Mouse (Mus musculus): Measurements from ENCODE around the gene Usp17le. TPM values are rescaled to one million over a fixed set of nuclear protein-coding genes. Genes with fewer than 3 reads are reported as not detected.
"Not testable (repeated sequence)": the region's sequence is repeated elsewhere in the genome, so short reads cannot be mapped to it uniquely, and the experiment has no call there.

Usp17le gene
- not detected in 2 replicates for polyA plus RNA-seq (2015; fragmentation: Nextera tagmentation; extraction: Ambion mirVana)

DNA sequence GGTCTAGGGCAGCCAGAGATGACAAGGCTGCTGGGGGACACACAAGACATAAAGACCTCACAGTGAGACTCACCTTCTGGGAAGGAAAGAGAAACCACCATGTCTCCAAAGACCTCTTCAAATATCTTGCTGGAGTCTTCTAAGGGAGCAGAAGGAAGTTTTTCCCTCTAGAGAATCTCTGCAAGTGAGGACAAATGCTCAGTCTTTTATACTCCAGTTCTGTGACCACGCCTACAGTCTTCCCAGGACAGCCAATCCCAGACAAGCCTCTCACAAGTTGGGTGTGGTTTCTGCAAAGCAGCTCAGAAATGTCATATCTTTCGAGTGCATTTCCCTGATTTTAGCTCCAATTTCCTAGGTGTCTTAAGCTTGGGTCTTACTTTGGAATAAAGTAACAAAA is at the start of gene Usp17le:
Gene Usp17le, minus strand, starts transcription at position 101 of the 400 bp plus-strand sequence.
- H3K27ac ChIP-seq; H3K4me2 ChIP-seq (replicated peaks); H3K9me3 ChIP-seq; H3K9ac ChIP-seq (replicated peaks); ATAC-seq; H3K4me3 ChIP-seq (replicated peaks); H3K27me3 ChIP-seq; H3K36me3 ChIP-seq; H3K4me1 ChIP-seq (replicated peaks): not testable (repeated sequence)
- 75% methylated on average over 2 of the region's 2 CpGs for WGBS

DNA sequence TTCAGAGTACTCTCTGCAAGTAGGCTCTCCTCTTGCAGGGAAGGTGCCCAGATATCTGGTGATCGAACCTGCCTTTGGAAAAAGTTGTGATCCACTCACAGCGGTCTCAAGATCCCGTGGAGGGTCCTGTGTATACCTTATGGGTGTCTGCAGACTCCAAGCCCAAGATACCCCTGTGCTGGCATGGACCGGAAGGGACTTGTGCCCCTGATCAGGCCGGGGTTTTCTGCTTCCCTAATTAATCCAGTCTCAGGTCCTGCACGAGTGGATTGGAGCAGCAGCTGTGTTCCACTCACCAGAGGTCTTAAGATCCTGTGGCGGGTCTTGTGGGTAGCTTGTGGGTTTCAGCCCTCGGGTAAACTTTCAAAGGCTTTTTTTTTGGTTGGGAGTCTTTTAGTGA is 33.1 kb upstream of the Usp17le start:
- not testable (repeated sequence) for H3K4me3 ChIP-seq (replicated peaks); H3K27ac ChIP-seq; H3K4me1 ChIP-seq (replicated peaks); ATAC-seq; H3K36me3 ChIP-seq; H3K9me3 ChIP-seq; H3K27me3 ChIP-seq; H3K4me2 ChIP-seq (replicated peaks); H3K9ac ChIP-seq (replicated peaks)
- 91% methylated on average over 8 of the region's 8 CpGs for WGBS

DNA sequence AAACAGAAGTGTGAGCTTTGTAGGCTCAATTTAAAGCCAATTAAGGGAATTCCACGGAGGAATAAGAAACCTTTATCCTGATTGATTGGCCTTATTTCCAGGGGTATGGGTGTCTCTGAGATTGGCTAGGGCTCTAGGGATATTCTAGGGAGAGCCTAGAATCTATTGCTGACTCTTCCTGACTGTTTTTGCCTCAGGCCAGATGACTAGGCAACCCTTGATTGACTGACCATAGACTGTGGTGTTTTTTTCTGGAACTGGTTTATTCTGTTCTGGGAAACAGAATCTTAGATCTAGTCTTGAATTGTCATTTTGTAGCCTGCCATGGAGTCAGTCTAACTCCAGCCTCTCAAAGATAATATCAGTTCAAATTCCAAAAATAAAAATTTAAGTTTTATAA is 13.5 kb upstream of the Usp17le start:
- H3K4me1 ChIP-seq (replicated peaks) = no peaks in the 10 kb centered on the region
- H3K4me2 ChIP-seq (replicated peaks) = no peak overlapping the region
- no peak overlapping the region for H3K27ac ChIP-seq
- H3K9ac ChIP-seq (replicated peaks) = no peak overlapping the region
- H3K9me3 ChIP-seq = no peaks in the 10 kb centered on the region
- H3K36me3 ChIP-seq = no peaks in the 10 kb centered on the region
- no peak for ATAC-seq
- WGBS = 37% methylated on average over 1 of the region's 1 CpGs
- no peak overlapping the region for H3K4me3 ChIP-seq (replicated peaks)
- no peaks in the 10 kb centered on the region for H3K27me3 ChIP-seq

Other genes with a start within 250 kb of the Usp17le start
- gene Olfr651, start 227.3 kb downstream of the Usp17le start, polyA plus RNA-seq (2015; fragmentation: Nextera tagmentation; extraction: Ambion mirVana) = not detected in 2 replicates
- not detected in 2 replicates for gene Olfr652, start 216.6 kb downstream of the Usp17le start, polyA plus RNA-seq (2015; fragmentation: Nextera tagmentation; extraction: Ambion mirVana)
- not detected in 2 replicates for gene Olfr653, start 200.2 kb downstream of the Usp17le start, polyA plus RNA-seq (2015; fragmentation: Nextera tagmentation; extraction: Ambion mirVana)
- gene Olfr654, start 190.4 kb downstream of the Usp17le start, polyA plus RNA-seq (2015; fragmentation: Nextera tagmentation; extraction: Ambion mirVana) = not detected in 2 replicates
- not detected in 2 replicates for gene Olfr655, start 175.7 kb downstream of the Usp17le start, polyA plus RNA-seq (2015; fragmentation: Nextera tagmentation; extraction: Ambion mirVana)
- not detected in 2 replicates for gene Olfr656, start 163.5 kb downstream of the Usp17le start, polyA plus RNA-seq (2015; fragmentation: Nextera tagmentation; extraction: Ambion mirVana)
- not detected in 2 replicates for gene Olfr657, start 152.7 kb downstream of the Usp17le start, polyA plus RNA-seq (2015; fragmentation: Nextera tagmentation; extraction: Ambion mirVana)
- gene Olfr658, start 130.2 kb downstream of the Usp17le start, polyA plus RNA-seq (2015; fragmentation: Nextera tagmentation; extraction: Ambion mirVana) = 0.06 and 0.11 TPM in 2 replicates
- gene Olfr659, start 110.7 kb downstream of the Usp17le start, polyA plus RNA-seq (2015; fragmentation: Nextera tagmentation; extraction: Ambion mirVana) = not detected in 2 replicates
- gene Olfr661, start 91.0 kb downstream of the Usp17le start, polyA plus RNA-seq (2015; fragmentation: Nextera tagmentation; extraction: Ambion mirVana) = not detected in 2 replicates
- gene Usp17lb, start 65.1 kb upstream of the Usp17le start, polyA plus RNA-seq (2015; fragmentation: Nextera tagmentation; extraction: Ambion mirVana) = not detected in 2 replicates
- gene Usp17la, start 79.5 kb upstream of the Usp17le start, polyA plus RNA-seq (2015; fragmentation: Nextera tagmentation; extraction: Ambion mirVana) = not detected in 2 replicates
- gene Olfr665, start 100.6 kb upstream of the Usp17le start, polyA plus RNA-seq (2015; fragmentation: Nextera tagmentation; extraction: Ambion mirVana) = not detected in 2 replicates
- not detected in 2 replicates for gene Olfr666, start 118.5 kb upstream of the Usp17le start, polyA plus RNA-seq (2015; fragmentation: Nextera tagmentation; extraction: Ambion mirVana)
- gene Olfr667, start 144.0 kb upstream of the Usp17le start, polyA plus RNA-seq (2015; fragmentation: Nextera tagmentation; extraction: Ambion mirVana) = not detected in 2 replicates
- gene Olfr668, start 150.6 kb upstream of the Usp17le start, polyA plus RNA-seq (2015; fragmentation: Nextera tagmentation; extraction: Ambion mirVana) = not detected in 2 replicates
- not detected in 2 replicates for gene Olfr669, start 156.8 kb upstream of the Usp17le start, polyA plus RNA-seq (2015; fragmentation: Nextera tagmentation; extraction: Ambion mirVana)
- not detected in 2 replicates for gene Olfr670, start 185.2 kb upstream of the Usp17le start, polyA plus RNA-seq (2015; fragmentation: Nextera tagmentation; extraction: Ambion mirVana)
- not detected in 2 replicates for gene Olfr671, start 201.7 kb upstream of the Usp17le start, polyA plus RNA-seq (2015; fragmentation: Nextera tagmentation; extraction: Ambion mirVana)
- gene Olfr672, start 224.6 kb upstream of the Usp17le start, polyA plus RNA-seq (2015; fragmentation: Nextera tagmentation; extraction: Ambion mirVana) = not detected in 2 replicates

All from midbrain, embryonic 13.5 days (tissue).